Mouse (Mus musculus): ENCODE measurements around the gene P2ry13. TPM values are rescaled to one million over a fixed set of nuclear protein-coding genes. Genes with fewer than 3 reads are reported as not detected.

The P2ry13 gene
- polyA plus RNA-seq, 1 experiment: 1.3 TPM

- H3K4me1 ChIP-seq (ENCODE audit: control insufficient read depth, insufficient read depth, low read length): no peaks in the 10 kb centered on the region
- H3K4me3 ChIP-seq (ENCODE audit: insufficient read depth, low read depth, low read length): no peak overlapping the region
- 67% methylated on average over 4 of the region's 4 CpGs for WGBS
- TF ChIP-seq CTCF (conservative IDR thresholded peaks at IDR 0.05; ENCODE audit: insufficient read depth, insufficient read length, low read depth, low read length) (no peak), POLR2A (IDR thresholded peaks at IDR 0.05; ENCODE audit: low read depth, low read length) (no peak)
- DNase-seq: no peak
- no peaks in the 10 kb centered on the region for H3K27me3 ChIP-seq (replicated peaks; ENCODE audit: control insufficient read depth, insufficient read depth, low read length)
- no peaks in the 10 kb centered on the region for H3K36me3 ChIP-seq (ENCODE audit: control insufficient read depth, insufficient read depth, low read length)
- H3K27ac ChIP-seq (ENCODE audit: insufficient read depth, low read depth, low read length): no peak overlapping the region
Observed at GRCm38 (mm10) chr3:59197329-59197948, 13.2 kb downstream of the P2ry13 start.

DNA sequence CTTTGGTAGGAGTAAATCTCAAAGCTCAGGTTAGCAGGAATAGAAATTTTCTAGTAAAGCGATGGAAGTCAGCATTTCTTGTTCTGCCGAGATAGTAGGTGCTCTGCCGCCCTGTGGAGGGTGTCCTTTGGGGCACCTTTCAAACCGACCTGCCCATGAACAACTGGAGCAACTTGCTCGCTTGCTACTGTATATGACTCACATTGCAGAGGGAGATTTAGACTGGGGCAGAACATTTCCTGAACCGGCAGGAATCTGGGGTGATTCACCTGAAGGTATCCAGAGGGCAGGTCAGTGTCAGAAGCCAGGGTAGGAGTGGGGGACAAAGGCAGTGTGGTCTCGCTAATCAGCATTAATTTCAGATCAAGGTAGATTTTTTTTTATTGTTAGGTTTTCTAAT, 15.7 kb downstream of the P2ry13 start, which contains the start of gene Gpr87:
Gpr87 (minus strand) TSS at position 167 of the 400 bp plus-strand sequence.
- no peaks in the 10 kb centered on the region for H3K27me3 ChIP-seq (replicated peaks; ENCODE audit: control insufficient read depth, insufficient read depth, low read length)
- H3K4me1 ChIP-seq (ENCODE audit: control insufficient read depth, insufficient read depth, low read length): no peaks in the 10 kb centered on the region
- TF ChIP-seq POLR2A (IDR thresholded peaks at IDR 0.05; ENCODE audit: low read depth, low read length): no peak
- no peak for TF ChIP-seq CTCF (conservative IDR thresholded peaks at IDR 0.05; ENCODE audit: insufficient read depth, insufficient read length, low read depth, low read length)
- DNase-seq: no peak
- no peak within 1 kb of the TSS for H3K27ac ChIP-seq (ENCODE audit: insufficient read depth, low read depth, low read length)
- no peak within 1 kb of the TSS for H3K4me3 ChIP-seq (ENCODE audit: insufficient read depth, low read depth, low read length)
- whole genome bisulfite sequencing: 85% methylated on average over 7 of the region's 7 CpGs
- H3K36me3 ChIP-seq (ENCODE audit: control insufficient read depth, insufficient read depth, low read length): no peaks in the 10 kb centered on the region

DNA sequence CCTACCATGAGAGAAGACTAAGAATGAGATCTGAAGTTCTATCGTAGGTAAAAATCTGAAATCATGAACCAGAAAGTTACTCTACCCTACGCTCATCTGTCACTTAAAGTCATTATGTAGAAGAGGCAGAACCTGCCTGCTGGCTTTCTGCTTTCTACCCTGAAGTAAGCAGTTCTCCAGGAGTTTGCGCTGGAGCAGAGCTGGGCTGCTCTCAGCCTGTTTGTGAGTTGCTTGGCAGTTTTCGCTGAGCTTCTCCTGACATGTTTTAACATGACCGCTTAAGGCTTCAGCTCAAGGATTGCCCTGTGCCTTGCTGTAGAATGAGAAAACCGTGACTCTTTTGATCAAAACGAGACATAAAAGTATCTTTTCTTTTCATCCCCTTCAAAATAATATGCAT, 16.6 kb downstream of the P2ry13 start:
- no peak for TF ChIP-seq CTCF (conservative IDR thresholded peaks at IDR 0.05; ENCODE audit: insufficient read depth, insufficient read length, low read depth, low read length)
- no peak for TF ChIP-seq POLR2A (IDR thresholded peaks at IDR 0.05; ENCODE audit: low read depth, low read length)
- no peaks in the 10 kb centered on the region for H3K36me3 ChIP-seq (ENCODE audit: control insufficient read depth, insufficient read depth, low read length)
- WGBS: 89% methylated on average over 7 of the region's 7 CpGs

DNA sequence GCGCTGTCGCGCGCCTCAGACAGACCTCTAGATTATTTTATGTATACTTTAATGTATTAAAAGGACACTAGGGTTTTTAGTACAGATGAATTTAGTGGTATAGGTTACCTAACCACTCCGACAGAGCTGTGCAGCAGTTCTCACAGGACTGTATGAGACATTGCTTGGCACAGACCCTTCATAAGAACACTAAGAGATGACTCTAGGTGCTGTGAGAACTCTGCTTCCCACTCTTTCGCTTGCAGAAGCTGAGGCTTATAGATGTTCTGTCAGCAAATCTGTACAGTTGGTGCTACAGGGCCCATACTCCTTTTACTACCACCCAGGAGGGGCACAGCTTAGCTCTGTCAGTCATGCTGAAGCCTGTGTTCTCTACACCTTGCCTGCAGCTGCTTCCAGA, 19.0 kb downstream of the P2ry13 start:
- Histone ChIP-seq H3K27me3 (replicated peaks; ENCODE audit: control insufficient read depth, insufficient read depth, low read length) (no peaks in the 10 kb centered on the region), H3K4me3 (ENCODE audit: insufficient read depth, low read depth, low read length) (no peak overlapping the region), H3K36me3 (ENCODE audit: control insufficient read depth, insufficient read depth, low read length) (no peaks in the 10 kb centered on the region), H3K27ac (ENCODE audit: insufficient read depth, low read depth, low read length) (no peak overlapping the region), H3K4me1 (ENCODE audit: control insufficient read depth, insufficient read depth, low read length) (no peaks in the 10 kb centered on the region)
- 95% methylated on average over 6 of the region's 6 CpGs for WGBS
- DNase-seq: no peak
- TF ChIP-seq CTCF (conservative IDR thresholded peaks at IDR 0.05; ENCODE audit: insufficient read depth, insufficient read length, low read depth, low read length) (no peak), POLR2A (IDR thresholded peaks at IDR 0.05; ENCODE audit: low read depth, low read length) (no peak)

More for the DNA sequence above, 16.6 kb downstream of the P2ry13 start:
- no peaks in the 10 kb centered on the region for H3K4me1 ChIP-seq (ENCODE audit: control insufficient read depth, insufficient read depth, low read length)
- H3K4me3 ChIP-seq (ENCODE audit: insufficient read depth, low read depth, low read length): no peak overlapping the region
- H3K27ac ChIP-seq (ENCODE audit: insufficient read depth, low read depth, low read length): no peak overlapping the region
- no peaks in the 10 kb centered on the region for H3K27me3 ChIP-seq (replicated peaks; ENCODE audit: control insufficient read depth, insufficient read depth, low read length)
- DNase-seq: no peak

DNA sequence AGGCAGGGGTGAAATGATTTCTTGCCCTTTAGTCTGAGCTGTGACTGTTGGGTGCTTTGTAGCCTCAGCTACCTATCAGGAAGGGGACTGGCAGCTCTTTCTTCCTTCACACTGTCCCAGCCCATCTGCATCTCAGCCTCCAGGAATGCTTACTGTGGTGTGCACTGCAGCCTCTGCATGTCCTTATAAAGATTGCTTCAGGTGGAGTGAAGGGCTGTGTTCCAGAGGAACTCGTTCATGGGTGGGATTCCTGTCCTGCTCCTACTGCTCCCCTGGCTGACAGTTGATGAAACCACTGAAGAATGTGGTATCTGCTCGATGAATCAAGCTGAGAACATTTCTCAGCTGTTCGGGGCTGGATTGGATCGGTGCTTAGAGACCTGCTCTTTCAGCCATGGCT, 23.3 kb downstream of the P2ry13 start:
- Histone ChIP-seq H3K27me3 (replicated peaks; ENCODE audit: control insufficient read depth, insufficient read depth, low read length) (no peaks in the 10 kb centered on the region), H3K36me3 (ENCODE audit: control insufficient read depth, insufficient read depth, low read length) (no peaks in the 10 kb centered on the region), H3K4me3 (ENCODE audit: insufficient read depth, low read depth, low read length) (no peak overlapping the region), H3K27ac (ENCODE audit: insufficient read depth, low read depth, low read length) (no peak overlapping the region), H3K4me1 (ENCODE audit: control insufficient read depth, insufficient read depth, low read length) (no peaks in the 10 kb centered on the region)
- WGBS: 70% methylated on average over 4 of the region's 4 CpGs
- TF ChIP-seq CTCF (conservative IDR thresholded peaks at IDR 0.05; ENCODE audit: insufficient read depth, insufficient read length, low read depth, low read length) (no peak), POLR2A (IDR thresholded peaks at IDR 0.05; ENCODE audit: low read depth, low read length) (no peak)
- no peak for DNase-seq

DNA sequence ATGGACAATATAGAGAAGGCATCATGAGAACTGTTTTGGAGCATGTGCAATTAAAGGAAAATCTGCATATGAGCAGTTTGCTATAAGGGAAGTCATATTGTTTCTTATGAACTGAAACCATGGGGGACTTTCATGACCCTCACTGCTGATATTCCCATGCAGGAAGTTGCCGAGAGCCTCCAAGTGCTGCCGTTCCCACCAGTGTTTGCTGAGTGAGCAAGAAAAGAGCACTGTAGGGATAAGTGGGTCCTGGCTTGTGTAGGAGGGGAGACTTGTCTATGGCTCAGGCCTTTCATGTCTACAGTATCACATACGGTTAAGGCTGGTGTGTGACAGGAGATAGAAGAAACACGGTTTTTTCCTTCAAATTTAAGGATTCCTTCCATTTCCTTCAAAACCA, 25.0 kb downstream of the P2ry13 start:
- DNase-seq: no peak
- Histone ChIP-seq H3K27me3 (replicated peaks; ENCODE audit: control insufficient read depth, insufficient read depth, low read length) (no peaks in the 10 kb centered on the region), H3K4me1 (ENCODE audit: control insufficient read depth, insufficient read depth, low read length) (no peaks in the 10 kb centered on the region), H3K36me3 (ENCODE audit: control insufficient read depth, insufficient read depth, low read length) (no peaks in the 10 kb centered on the region), H3K27ac (ENCODE audit: insufficient read depth, low read depth, low read length) (no peak overlapping the region), H3K4me3 (ENCODE audit: insufficient read depth, low read depth, low read length) (no peak overlapping the region)
- TF ChIP-seq CTCF (conservative IDR thresholded peaks at IDR 0.05; ENCODE audit: insufficient read depth, insufficient read length, low read depth, low read length): no peak
- TF ChIP-seq POLR2A (IDR thresholded peaks at IDR 0.05; ENCODE audit: low read depth, low read length): no peak
- WGBS: 82% methylated on average over 4 of the region's 4 CpGs

DNA sequence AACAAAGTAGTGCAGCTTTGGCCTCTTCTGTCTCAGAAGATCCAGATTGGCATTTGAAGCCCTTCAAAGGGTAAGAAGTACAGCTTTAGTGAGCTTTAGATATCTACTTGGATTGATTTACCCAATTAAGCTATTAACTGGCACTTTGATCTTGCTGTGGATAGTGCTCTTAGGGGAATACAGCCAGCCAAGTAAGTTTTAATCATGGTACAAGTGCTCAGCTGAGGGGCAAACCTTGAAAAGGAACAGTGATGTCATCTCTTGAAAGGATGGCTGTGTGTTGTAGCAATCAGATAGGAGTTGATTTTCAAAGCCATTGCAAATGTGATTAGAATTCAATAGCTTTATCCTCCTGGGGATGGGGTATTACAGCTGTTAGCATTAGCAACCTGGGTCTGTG, 28.6 kb downstream of the P2ry13 start:
- TF ChIP-seq CTCF (conservative IDR thresholded peaks at IDR 0.05; ENCODE audit: insufficient read depth, insufficient read length, low read depth, low read length): no peak
- no peak for TF ChIP-seq POLR2A (IDR thresholded peaks at IDR 0.05; ENCODE audit: low read depth, low read length)
- Histone ChIP-seq H3K4me1 (ENCODE audit: control insufficient read depth, insufficient read depth, low read length) (no peaks in the 10 kb centered on the region), H3K36me3 (ENCODE audit: control insufficient read depth, insufficient read depth, low read length) (no peaks in the 10 kb centered on the region), H3K4me3 (ENCODE audit: insufficient read depth, low read depth, low read length) (no peak overlapping the region), H3K27me3 (replicated peaks; ENCODE audit: control insufficient read depth, insufficient read depth, low read length) (no peaks in the 10 kb centered on the region), H3K27ac (ENCODE audit: insufficient read depth, low read depth, low read length) (no peak overlapping the region)
- DNase-seq: no peak

Data from kidney, adult 2 months (tissue).